Mouse (Mus musculus): ENCODE measurements around the gene Ogfr. TPM values are rescaled to one million over a fixed set of nuclear protein-coding genes. Genes with fewer than 3 reads are reported as not detected.
A peak's percentile ranks its signal among the peaks of the same experiment; 100 is the strongest.

The Ogfr gene
- polyA plus RNA-seq, 1 experiment from 2014 or later, result 54.6 TPM

GRCm38 (mm10) chr2:180560245-180560644 lies 28.8 kb upstream of the Ogfr start:
- WGBS, result 50% methylated on average over 5 of the region's 5 CpGs
- no peak for ATAC-seq (ENCODE audit: insufficient number of reproducible peaks, insufficient read depth, low FRiP score, low read depth)
- Histone ChIP-seq H3K4me3 (ENCODE audit: control insufficient read depth in 1 of 2, insufficient read depth in 1 of 2, low read depth in 1 of 2, low read length in 2 of 2) (no peak overlapping the region), H3K27ac (replicated peaks in 1 of 2; ENCODE audit: control insufficient read depth in 1 of 2, insufficient read depth in 1 of 2, low read depth in 2 of 2, low read length in 2 of 2) (no peak overlapping the region), H3K9ac (ENCODE audit: low read length) (no peak overlapping the region), H3K27me3 (ENCODE audit: control insufficient read depth, insufficient read depth, low read length) (no peaks in the 10 kb centered on the region), H3K4me2 (ENCODE audit: low read length) (no peak overlapping the region), H3K9me3 (ENCODE audit: control insufficient read depth, low read length) (0 out of 2 replicates have a peak, but pooled peaks cover 3% of the 10 kb centered on the region), H3K36me3 (ENCODE audit: control insufficient read depth, insufficient read depth, low read length) (no peaks in the 10 kb centered on the region), H3K4me1 (ENCODE audit: control insufficient read depth in 2 of 2, insufficient read depth in 2 of 2, low read length in 2 of 2) (no peaks in the 10 kb centered on the region)

GRCm38 (mm10) chr2:180562146-180562545 lies 26.9 kb upstream of the Ogfr start:
- Histone ChIP-seq H3K4me3 (ENCODE audit: control insufficient read depth in 1 of 2, insufficient read depth in 1 of 2, low read depth in 1 of 2, low read length in 2 of 2) (no peak overlapping the region), H3K27me3 (ENCODE audit: control insufficient read depth, insufficient read depth, low read length) (no peaks in the 10 kb centered on the region), H3K36me3 (ENCODE audit: control insufficient read depth, insufficient read depth, low read length) (no peaks in the 10 kb centered on the region), H3K9ac (ENCODE audit: low read length) (no peak overlapping the region), H3K4me1 (ENCODE audit: control insufficient read depth in 2 of 2, insufficient read depth in 2 of 2, low read length in 2 of 2) (no peaks in the 10 kb centered on the region), H3K9me3 (ENCODE audit: control insufficient read depth, low read length) (0 out of 2 replicates have a peak, but pooled peaks cover 3% of the 10 kb centered on the region), H3K4me2 (ENCODE audit: low read length) (no peak overlapping the region), H3K27ac (replicated peaks in 1 of 2; ENCODE audit: control insufficient read depth in 1 of 2, insufficient read depth in 1 of 2, low read depth in 2 of 2, low read length in 2 of 2) (no peak overlapping the region)
- ATAC-seq (ENCODE audit: insufficient number of reproducible peaks, insufficient read depth, low FRiP score, low read depth), result no peak
- 54% methylated on average over 5 of the region's 5 CpGs for WGBS

GRCm38 (mm10) chr2:180563296-180563695 lies 25.7 kb upstream of the Ogfr start:
- 53% methylated on average over 6 of the region's 6 CpGs for WGBS
- H3K4me2 ChIP-seq (ENCODE audit: low read length), result no peak overlapping the region
- no peak for ATAC-seq (ENCODE audit: insufficient number of reproducible peaks, insufficient read depth, low FRiP score, low read depth)
- H3K4me1 ChIP-seq (ENCODE audit: control insufficient read depth in 2 of 2, insufficient read depth in 2 of 2, low read length in 2 of 2), result no peaks in the 10 kb centered on the region
- no peak overlapping the region for H3K4me3 ChIP-seq (ENCODE audit: control insufficient read depth in 1 of 2, insufficient read depth in 1 of 2, low read depth in 1 of 2, low read length in 2 of 2)
- no peak overlapping the region for H3K9ac ChIP-seq (ENCODE audit: low read length)
- 0 out of 2 replicates have a peak, but pooled peaks cover 3% of the 10 kb centered on the region for H3K9me3 ChIP-seq (ENCODE audit: control insufficient read depth, low read length)
- no peaks in the 10 kb centered on the region for H3K27me3 ChIP-seq (ENCODE audit: control insufficient read depth, insufficient read depth, low read length)
- H3K27ac ChIP-seq (replicated peaks in 1 of 2; ENCODE audit: control insufficient read depth in 1 of 2, insufficient read depth in 1 of 2, low read depth in 2 of 2, low read length in 2 of 2), result no peak overlapping the region
- no peaks in the 10 kb centered on the region for H3K36me3 ChIP-seq (ENCODE audit: control insufficient read depth, insufficient read depth, low read length)

GRCm38 (mm10) chr2:180563841-180564240 lies 25.2 kb upstream of the Ogfr start:
- peaks cover 3% of the 10 kb centered on the region in 2 experiments for H3K4me1 ChIP-seq (ENCODE audit: control insufficient read depth in 2 of 2, insufficient read depth in 2 of 2, low read length in 2 of 2)
- H3K27ac ChIP-seq (replicated peaks in 1 of 2; ENCODE audit: control insufficient read depth in 1 of 2, insufficient read depth in 1 of 2, low read depth in 2 of 2, low read length in 2 of 2), result no peak overlapping the region
- no peaks in the 10 kb centered on the region for H3K27me3 ChIP-seq (ENCODE audit: control insufficient read depth, insufficient read depth, low read length)
- 0 out of 2 replicates have a peak, but pooled peaks cover 3% of the 10 kb centered on the region for H3K9me3 ChIP-seq (ENCODE audit: control insufficient read depth, low read length)
- 38% methylated on average over 5 of the region's 5 CpGs for WGBS
- H3K9ac ChIP-seq (ENCODE audit: low read length), result no peak overlapping the region
- no peak overlapping the region for H3K4me2 ChIP-seq (ENCODE audit: low read length)
- H3K4me3 ChIP-seq (ENCODE audit: control insufficient read depth in 1 of 2, insufficient read depth in 1 of 2, low read depth in 1 of 2, low read length in 2 of 2), result no peak overlapping the region
- ATAC-seq (ENCODE audit: insufficient number of reproducible peaks, insufficient read depth, low FRiP score, low read depth), result no peak
- H3K36me3 ChIP-seq (ENCODE audit: control insufficient read depth, insufficient read depth, low read length), result no peaks in the 10 kb centered on the region

- no peak overlapping the region for H3K4me2 ChIP-seq (ENCODE audit: low read length)
- no peaks in the 10 kb centered on the region for H3K9me3 ChIP-seq (ENCODE audit: control insufficient read depth, low read length)
- H3K4me1 ChIP-seq (ENCODE audit: control insufficient read depth in 2 of 2, insufficient read depth in 2 of 2, low read length in 2 of 2), result peaks cover 11% of the 10 kb centered on the region in 2 experiments
- ATAC-seq (ENCODE audit: insufficient number of reproducible peaks, insufficient read depth, low FRiP score, low read depth), result no peak
- no peaks in the 10 kb centered on the region for H3K36me3 ChIP-seq (ENCODE audit: control insufficient read depth, insufficient read depth, low read length)
- H3K27me3 ChIP-seq (ENCODE audit: control insufficient read depth, insufficient read depth, low read length), result no peaks in the 10 kb centered on the region
- H3K27ac ChIP-seq (replicated peaks in 1 of 2; ENCODE audit: control insufficient read depth in 1 of 2, insufficient read depth in 1 of 2, low read depth in 2 of 2, low read length in 2 of 2), result no peak overlapping the region
- H3K4me3 ChIP-seq (ENCODE audit: control insufficient read depth in 1 of 2, insufficient read depth in 1 of 2, low read depth in 1 of 2, low read length in 2 of 2), result no peak overlapping the region
- WGBS, result 36% methylated on average over 13 of the region's 13 CpGs
- H3K9ac ChIP-seq (ENCODE audit: low read length), result no peak overlapping the region
Observed at GRCm38 (mm10) chr2:180566240-180566913, 22.7 kb upstream of the Ogfr start.

GRCm38 (mm10) chr2:180569028-180569643 lies 19.9 kb upstream of the Ogfr start:
- no peak overlapping the region for H3K4me3 ChIP-seq (ENCODE audit: control insufficient read depth in 1 of 2, insufficient read depth in 1 of 2, low read depth in 1 of 2, low read length in 2 of 2)
- 11% methylated on average over 3 of the region's 3 CpGs for WGBS
- no peak overlapping the region for H3K27ac ChIP-seq (replicated peaks in 1 of 2; ENCODE audit: control insufficient read depth in 1 of 2, insufficient read depth in 1 of 2, low read depth in 2 of 2, low read length in 2 of 2)
- H3K4me2 ChIP-seq (ENCODE audit: low read length), result no peak overlapping the region
- H3K4me1 ChIP-seq (ENCODE audit: control insufficient read depth in 2 of 2, insufficient read depth in 2 of 2, low read length in 2 of 2), result peaks cover 11% of the 10 kb centered on the region in 2 experiments
- peak; percentile 68; the same call in 1 of the 2 replicates for ATAC-seq (ENCODE audit: insufficient number of reproducible peaks, insufficient read depth, low FRiP score, low read depth)
- no peaks in the 10 kb centered on the region for H3K9me3 ChIP-seq (ENCODE audit: control insufficient read depth, low read length)
- no peak overlapping the region for H3K9ac ChIP-seq (ENCODE audit: low read length)
- no peaks in the 10 kb centered on the region for H3K27me3 ChIP-seq (ENCODE audit: control insufficient read depth, insufficient read depth, low read length)
- H3K36me3 ChIP-seq (ENCODE audit: control insufficient read depth, insufficient read depth, low read length), result no peaks in the 10 kb centered on the region

- no peak overlapping the region for H3K4me3 ChIP-seq (ENCODE audit: control insufficient read depth in 1 of 2, insufficient read depth in 1 of 2, low read depth in 1 of 2, low read length in 2 of 2)
- WGBS, result 35% methylated on average over 4 of the region's 4 CpGs
- H3K27me3 ChIP-seq (ENCODE audit: control insufficient read depth, insufficient read depth, low read length), result no peaks in the 10 kb centered on the region
- ATAC-seq (ENCODE audit: insufficient number of reproducible peaks, insufficient read depth, low FRiP score, low read depth), result no peak
- H3K9me3 ChIP-seq (ENCODE audit: control insufficient read depth, low read length), result no peaks in the 10 kb centered on the region
- H3K27ac ChIP-seq (replicated peaks in 1 of 2; ENCODE audit: control insufficient read depth in 1 of 2, insufficient read depth in 1 of 2, low read depth in 2 of 2, low read length in 2 of 2), result no peak overlapping the region
- no peaks in the 10 kb centered on the region for H3K36me3 ChIP-seq (ENCODE audit: control insufficient read depth, insufficient read depth, low read length)
- H3K4me2 ChIP-seq (ENCODE audit: low read length), result no peak overlapping the region
- H3K9ac ChIP-seq (ENCODE audit: low read length), result no peak overlapping the region
- H3K4me1 ChIP-seq (ENCODE audit: control insufficient read depth in 2 of 2, insufficient read depth in 2 of 2, low read length in 2 of 2), result no peaks in the 10 kb centered on the region
Observed at GRCm38 (mm10) chr2:180576482-180576881, 12.6 kb upstream of the Ogfr start.
